Mouse (Mus musculus) right cerebral cortex, adult 2 months (tissue): ENCODE measurements at regions not wholly inside any gene's neighbourhood (a gene's known extent, or its start where the extent isn't known, plus 50 kb on each side); places are given as distances from the start of the nearest gene placed in this dataset.
"Not testable (repeated sequence)": the region's sequence is repeated elsewhere in the genome, so short reads cannot be mapped to it uniquely, and the experiment has no call there.

Experiments
- DNase-seq, 2 experiments: peaks; one replicate each; pipeline ENCODE4 v3.0.0; 2021 to 2022; ENCODE audit warnings: low spot score in 2 of 2

- DNase-seq: no peak
These were observed 86.5 kb downstream of the Phlda1 start for GRCm38 (mm10) chr10:111592416-111593149.

GRCm38 (mm10) chr10:111593280-111593679, 87.2 kb downstream of the Phlda1 start:
- no peak for DNase-seq

GRCm38 (mm10) chr10:111594171-111594570, 88.1 kb downstream of the Phlda1 start:
- no peak for DNase-seq

- no peak for DNase-seq
These were observed 88.6 kb downstream of the Phlda1 start for GRCm38 (mm10) chr10:111594651-111595050.

GRCm38 (mm10) chr10:111595513-111595995, 89.5 kb downstream of the Phlda1 start:
- no peak for DNase-seq

- DNase-seq: no peak
These were observed 92.6 kb downstream of the Phlda1 start for GRCm38 (mm10) chr10:111598650-111599049.

- DNase-seq: no peak
These were observed 93.5 kb downstream of the Phlda1 start for GRCm38 (mm10) chr10:111599297-111600250.

GRCm38 (mm10) chr10:111600251-111600620, 94.2 kb downstream of the Phlda1 start:
- DNase-seq: no peak

- peak; percentile 38 to 55 for DNase-seq
These were observed 94.6 kb downstream of the Phlda1 start for GRCm38 (mm10) chr10:111600677-111601099.

GRCm38 (mm10) chr10:111603166-111603565, 97.1 kb downstream of the Phlda1 start:
- DNase-seq: no peak

- not testable (repeated sequence) for DNase-seq
These were observed 101.3 kb downstream of the Phlda1 start for GRCm38 (mm10) chr10:111607381-111607780.

- DNase-seq: no peak
These were observed 102.5 kb downstream of the Phlda1 start for GRCm38 (mm10) chr10:111608385-111609093.

GRCm38 (mm10) chr10:111609889-111610288, 103.8 kb downstream of the Phlda1 start:
- no peak for DNase-seq

- no peak for DNase-seq
These were observed 113.7 kb downstream of the Phlda1 start for GRCm38 (mm10) chr10:111619627-111620270.

- DNase-seq: no peak
These were observed 115.0 kb downstream of the Phlda1 start for GRCm38 (mm10) chr10:111620927-111621676.

- no peak for DNase-seq
These were observed 116.7 kb downstream of the Phlda1 start for GRCm38 (mm10) chr10:111622789-111623188.

GRCm38 (mm10) chr10:111624021-111624420, 117.9 kb downstream of the Phlda1 start:
- DNase-seq: no peak

- DNase-seq: no peak
These were observed 118.5 kb downstream of the Phlda1 start for GRCm38 (mm10) chr10:111624624-111625023.

- no peak for DNase-seq
These were observed 119.5 kb downstream of the Phlda1 start for GRCm38 (mm10) chr10:111625573-111625972.

- DNase-seq: no peak
These were observed 119.9 kb downstream of the Phlda1 start for GRCm38 (mm10) chr10:111626009-111626408.

- no peak for DNase-seq
These were observed 130.2 kb downstream of the Phlda1 start for GRCm38 (mm10) chr10:111636283-111636682.
